Mouse (Mus musculus) midbrain, embryonic 15.5 days (tissue): ENCODE measurements around the gene Dnmt3c. TPM values are rescaled to one million over a fixed set of nuclear protein-coding genes. Genes with fewer than 3 reads are reported as not detected.
"Not testable (repeated sequence)": the region's sequence is repeated elsewhere in the genome, so short reads cannot be mapped to it uniquely, and the experiment has no call there.

Experiments used
- ATAC-seq: fragments of 200-750 bp; cut with Nextera tagmentation; replicated peaks from 2 replicates; pipeline ENCODE4 v1.8.0; 2017; ENCODE audit warnings: moderate TSS enrichment
- H3K27ac ChIP-seq: fragments of 300-500 bp; sonication (generic); 2 replicates; pipeline ENCODE4 v1.5.1; 2015; ENCODE audit warnings: mild to moderate bottlenecking, inconsistent platforms
- H3K27me3 ChIP-seq: fragments of 300-500 bp; sonication (generic); replicated peaks from 2 replicates; pipeline ENCODE4 v1.6.1; 2015; ENCODE audit warnings: inconsistent platforms
- H3K36me3 ChIP-seq: fragments of 300-500 bp; sonication (generic); replicated peaks from 2 replicates; pipeline ENCODE4 v1.6.1; 2015; ENCODE audit warnings: inconsistent platforms
- H3K4me1 ChIP-seq: fragments of 300-500 bp; sonication (generic); 2 replicates; pipeline ENCODE4 v1.6.1; 2015; ENCODE audit warnings: inconsistent platforms
- H3K4me2 ChIP-seq: fragments of 300-500 bp; sonication (generic); 2 replicates; pipeline ENCODE4 v1.6.1; 2015; ENCODE audit warnings: inconsistent platforms, mild to moderate bottlenecking, moderate library complexity
- H3K4me3 ChIP-seq: fragments of 300-500 bp; sonication (generic); 2 replicates; pipeline ENCODE4 v1.5.1; 2015; ENCODE audit warnings: mild to moderate bottlenecking, inconsistent platforms
- H3K9ac ChIP-seq: fragments of 300-500 bp; sonication (generic); 2 replicates; pipeline ENCODE4 v1.6.1; 2015; ENCODE audit warnings: mild to moderate bottlenecking, inconsistent platforms
- H3K9me3 ChIP-seq: fragments of 300-500 bp; sonication (generic); 2 replicates; pipeline ENCODE4 v1.6.1; 2016; ENCODE audit warnings: inconsistent platforms
- WGBS: fragments of 180-500 bp; shearing (Covaris S2); methylation state at CpG from one replicate; pipeline ENCODE4 v1.1.7; 2015; ENCODE audit warnings: mixed read lengths; 5-methylcytosine and 5-hydroxymethylcytosine counted together
- polyA plus RNA-seq: library from polyadenylated mRNA; unstranded; fragments of >200 nt; fragmentation: Nextera tagmentation; extraction: Ambion mirVana; gene quantifications from 2 replicates; pipeline ENCODE4 v1.2.1, GENCODE M21; 2015

The Dnmt3c gene
- polyA plus RNA-seq, 1 experiment from 2014 or later = not detected

DNA sequence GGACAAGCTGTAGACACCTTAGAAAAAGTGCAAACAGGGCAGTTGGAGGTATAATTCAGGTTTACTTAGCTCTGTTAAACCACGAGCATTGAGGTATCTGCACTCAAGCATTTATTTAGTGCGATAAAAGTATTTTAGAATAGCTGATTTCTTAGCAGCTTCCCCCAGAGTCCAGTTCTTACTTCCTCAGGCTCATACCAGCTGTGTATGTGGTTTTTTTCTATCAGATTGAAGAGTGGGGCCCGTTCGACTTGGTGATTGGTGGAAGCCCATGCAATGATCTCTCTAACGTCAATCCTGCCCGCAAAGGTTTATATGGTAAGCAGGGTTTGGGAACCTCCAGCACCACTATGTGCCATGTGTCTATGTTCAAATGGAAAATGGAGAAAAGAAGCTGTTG, 19.5 kb upstream of the Dnmt3c start:
- Histone ChIP-seq H3K27me3 (no peaks in the 10 kb centered on the region), H3K4me2 (no peak overlapping the region), H3K36me3 (no peaks in the 10 kb centered on the region), H3K4me3 (no peak overlapping the region), H3K4me1 (no peaks in the 10 kb centered on the region), H3K27ac (no peak overlapping the region), H3K9ac (no peak overlapping the region), H3K9me3 (no peaks in the 10 kb centered on the region)
- WGBS = 92% methylated on average over 6 of the region's 6 CpGs
- ATAC-seq = no peak

DNA sequence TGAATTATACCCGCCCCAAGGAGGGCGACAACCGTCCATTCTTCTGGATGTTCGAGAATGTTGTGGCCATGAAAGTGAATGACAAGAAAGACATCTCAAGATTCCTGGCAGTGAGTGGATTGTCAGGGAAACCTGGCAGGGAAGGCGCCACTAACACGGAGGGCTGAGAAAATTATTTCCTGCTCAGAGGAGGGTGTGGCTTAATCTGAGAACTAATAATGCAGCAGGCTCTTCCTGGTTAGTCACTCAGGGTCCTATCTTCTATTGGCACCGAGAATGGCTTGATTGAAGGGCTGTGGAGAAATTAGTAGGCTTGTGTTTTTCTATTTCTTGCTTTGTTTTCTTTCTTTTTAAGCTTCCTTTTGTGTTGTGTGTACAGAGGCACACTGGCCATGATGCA, 18.9 kb upstream of the Dnmt3c start:
- Histone ChIP-seq H3K27me3 (no peaks in the 10 kb centered on the region), H3K36me3 (no peaks in the 10 kb centered on the region), H3K9me3 (no peaks in the 10 kb centered on the region), H3K27ac (no peak overlapping the region), H3K4me1 (no peaks in the 10 kb centered on the region), H3K4me3 (no peak overlapping the region), H3K9ac (no peak overlapping the region), H3K4me2 (no peak overlapping the region)
- no peak for ATAC-seq
- WGBS = 89% methylated on average over 7 of the region's 7 CpGs

DNA sequence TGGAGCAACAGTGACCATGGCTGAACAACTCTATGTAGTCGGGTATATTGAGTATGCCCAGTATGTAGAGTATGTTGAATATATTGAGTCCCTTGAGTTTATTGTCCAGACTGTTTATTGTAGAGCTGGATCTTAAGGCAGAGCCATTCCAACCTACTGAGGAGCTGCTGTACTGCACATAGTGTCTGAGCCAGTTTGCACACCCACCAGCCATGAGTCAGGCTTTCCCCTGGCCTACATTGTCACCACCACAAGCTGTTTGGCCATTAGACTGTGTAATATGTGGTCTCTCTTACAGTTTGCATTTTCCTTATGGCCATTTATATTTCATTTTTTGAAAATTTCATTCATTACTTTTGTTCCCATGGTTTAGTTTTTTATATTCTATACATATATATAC, 16.5 kb upstream of the Dnmt3c start:
- H3K4me2 ChIP-seq = no peak overlapping the region
- H3K9ac ChIP-seq = no peak overlapping the region
- no peak for ATAC-seq
- H3K4me1 ChIP-seq = no peaks in the 10 kb centered on the region
- H3K36me3 ChIP-seq = no peaks in the 10 kb centered on the region
- H3K4me3 ChIP-seq = no peak overlapping the region
- no peaks in the 10 kb centered on the region for H3K27me3 ChIP-seq
- no peak overlapping the region for H3K27ac ChIP-seq
- 94% methylated on average over 1 of the region's 1 CpGs for WGBS
- H3K9me3 ChIP-seq = no peaks in the 10 kb centered on the region

DNA sequence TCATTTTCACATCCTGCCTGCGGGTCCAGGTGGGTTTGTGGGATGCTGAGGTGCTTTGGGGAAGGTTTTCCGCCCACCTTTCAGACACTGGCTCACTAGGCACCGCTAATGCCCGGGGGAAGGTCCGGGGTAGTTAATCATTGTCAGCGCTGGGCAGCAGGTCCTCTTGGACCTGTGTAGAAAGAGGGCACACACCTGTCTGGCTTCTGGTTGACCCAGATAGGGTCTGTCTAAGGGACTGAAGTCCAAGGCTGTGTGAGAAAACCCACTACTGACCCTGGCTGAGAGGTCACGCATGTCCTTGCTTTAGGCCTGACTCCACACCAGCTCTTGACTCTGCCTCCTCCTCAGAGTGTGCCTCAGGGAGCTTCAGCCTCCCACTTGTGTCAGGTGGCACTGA, 3.0 kb upstream of the Dnmt3c start:
- not testable (repeated sequence) for H3K9ac ChIP-seq, H3K27ac ChIP-seq
- 91% methylated on average over 7 of the region's 7 CpGs for WGBS

DNA sequence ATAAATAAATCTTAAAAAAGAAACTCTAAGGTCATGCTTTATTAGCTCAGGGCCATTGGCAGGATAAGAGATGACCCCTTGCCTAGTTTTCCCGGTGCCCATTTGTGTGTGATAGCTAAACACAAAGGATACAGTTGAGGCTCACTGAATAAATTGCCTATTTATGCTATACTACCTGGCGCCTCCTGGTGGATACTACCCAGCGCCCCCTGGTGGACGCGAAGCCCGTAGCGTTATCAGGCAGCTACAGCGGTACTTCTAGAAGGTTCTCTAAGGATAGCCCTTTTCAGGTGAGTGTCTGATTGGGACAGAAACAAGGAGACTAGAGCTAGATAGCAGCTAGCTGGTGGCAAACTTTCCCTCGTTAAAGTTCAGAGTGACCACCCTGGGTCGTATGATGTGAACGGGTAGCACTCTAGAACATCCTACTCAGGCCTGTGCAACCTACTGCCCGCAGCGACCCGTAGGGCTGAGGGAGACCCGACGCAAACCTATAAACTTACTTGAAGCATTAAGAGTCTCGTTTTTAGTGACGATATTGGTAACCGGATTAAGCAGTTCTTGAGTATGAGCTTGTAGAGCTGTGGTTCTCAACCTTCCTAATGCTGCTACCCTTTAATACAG, 1.9 kb upstream of the Dnmt3c start:
- no peak for ATAC-seq
- Histone ChIP-seq H3K9ac (no peak overlapping the region), H3K4me1 (no peaks in the 10 kb centered on the region), H3K9me3 (no peaks in the 10 kb centered on the region), H3K27me3 (no peaks in the 10 kb centered on the region), H3K36me3 (no peaks in the 10 kb centered on the region), H3K4me2 (no peak overlapping the region), H3K27ac (no peak overlapping the region), H3K4me3 (no peak overlapping the region)
- WGBS = 67% methylated on average over 19 of the region's 19 CpGs

More for the DNA sequence above, 3.0 kb upstream of the Dnmt3c start:
- not testable (repeated sequence) for H3K4me2 ChIP-seq, H3K4me3 ChIP-seq, H3K4me1 ChIP-seq, ATAC-seq, H3K36me3 ChIP-seq, H3K9me3 ChIP-seq, H3K27me3 ChIP-seq

DNA sequence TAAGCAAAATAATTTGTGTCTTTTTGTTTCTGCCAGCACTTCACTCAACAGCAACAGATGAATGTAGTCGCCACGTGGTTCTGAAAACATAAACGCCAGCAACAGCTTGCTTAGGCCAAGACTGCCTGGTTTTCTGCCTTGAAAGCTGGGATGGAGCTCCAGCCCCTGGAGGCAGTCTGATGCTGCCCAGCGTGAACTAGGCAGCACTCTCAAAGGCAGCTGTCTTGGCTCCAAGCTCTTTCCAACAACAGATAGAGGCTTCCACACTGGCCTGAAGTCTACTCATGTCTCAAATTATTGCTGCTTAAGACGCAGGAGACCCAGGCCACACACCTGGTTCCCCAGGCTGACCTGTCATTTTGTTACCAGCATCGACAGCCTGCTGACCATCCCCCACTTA, 6.9 kb downstream of the Dnmt3c start:
- WGBS = 49% methylated on average over 6 of the region's 6 CpGs
- Histone ChIP-seq H3K9ac (no peak overlapping the region), H3K4me3 (no peak overlapping the region), H3K4me1 (no peaks in the 10 kb centered on the region), H3K4me2 (no peak overlapping the region), H3K27ac (no peak overlapping the region), H3K27me3 (no peaks in the 10 kb centered on the region), H3K36me3 (no peaks in the 10 kb centered on the region), H3K9me3 (no peaks in the 10 kb centered on the region)
- ATAC-seq = no peak

DNA sequence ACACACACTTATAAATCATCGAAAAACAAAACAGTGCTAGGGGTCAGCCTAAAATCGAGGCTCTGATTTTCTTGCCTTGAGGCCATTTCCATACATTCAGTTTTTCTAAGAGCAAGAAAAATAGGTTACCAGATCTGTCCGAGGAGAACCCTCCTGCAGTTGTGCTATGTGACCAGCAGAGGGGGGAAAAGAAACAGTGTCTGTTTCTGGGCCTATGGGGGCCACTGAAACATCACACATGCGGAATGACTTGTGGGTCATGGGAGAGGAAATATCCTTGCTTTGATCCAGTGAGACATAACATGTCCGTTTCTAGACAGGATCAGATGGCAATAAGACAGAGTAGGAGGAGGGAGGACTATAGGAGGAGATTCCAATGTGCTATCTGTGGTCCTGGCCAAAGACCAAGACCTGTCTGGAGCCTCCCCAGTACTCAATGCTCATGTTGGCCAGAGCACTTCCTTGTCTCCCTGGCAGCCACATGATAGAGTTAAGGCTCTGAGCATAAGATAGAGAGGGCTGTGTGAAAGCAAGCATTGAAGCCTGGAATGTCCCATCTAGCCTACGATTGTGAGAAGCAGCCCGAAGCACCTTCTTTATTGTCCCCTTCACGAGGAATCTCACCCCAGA, 14.4 kb downstream of the Dnmt3c start:
- Histone ChIP-seq H3K4me3 (no peak overlapping the region), H3K27ac (no peak overlapping the region), H3K9me3 (no peaks in the 10 kb centered on the region), H3K4me1 (peaks cover 6% of the 10 kb centered on the region), H3K4me2 (no peak overlapping the region), H3K9ac (no peak overlapping the region), H3K27me3 (no peaks in the 10 kb centered on the region), H3K36me3 (no peaks in the 10 kb centered on the region)
- ATAC-seq = no peak
- WGBS = 55% methylated on average over 8 of the region's 8 CpGs

DNA sequence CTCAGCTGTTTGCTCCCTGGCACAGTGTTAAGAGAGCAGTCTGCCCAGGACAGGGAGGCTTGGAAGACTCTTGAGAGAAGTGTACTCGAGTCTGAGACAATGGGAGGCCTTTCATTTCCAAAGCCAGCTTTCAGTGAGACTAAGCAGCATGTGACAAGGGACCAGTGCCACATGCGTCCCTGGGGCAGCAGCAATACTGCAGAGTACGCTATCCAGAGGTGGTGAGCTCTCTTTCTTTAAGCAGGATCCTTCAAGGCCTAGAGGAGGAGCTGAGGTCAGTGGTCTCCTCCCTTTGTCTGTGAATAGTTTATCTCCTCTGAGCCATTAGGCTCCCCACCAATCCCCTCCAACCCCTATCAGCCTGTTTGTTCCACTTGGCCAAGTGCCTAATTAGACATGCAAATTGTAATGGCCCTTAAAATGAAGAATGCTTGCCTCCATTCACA, 16.2 kb downstream of the Dnmt3c start:
- Histone ChIP-seq H3K9ac (no peak overlapping the region), H3K27me3 (no peaks in the 10 kb centered on the region), H3K9me3 (no peaks in the 10 kb centered on the region), H3K4me2 (no peak overlapping the region), H3K27ac (peak overlapping the region; percentile 70), H3K36me3 (no peaks in the 10 kb centered on the region), H3K4me1 (peaks cover 6% of the 10 kb centered on the region), H3K4me3 (no peak overlapping the region)
- peak; percentile 80 for ATAC-seq
- WGBS = 11% methylated on average over 3 of the region's 3 CpGs

DNA sequence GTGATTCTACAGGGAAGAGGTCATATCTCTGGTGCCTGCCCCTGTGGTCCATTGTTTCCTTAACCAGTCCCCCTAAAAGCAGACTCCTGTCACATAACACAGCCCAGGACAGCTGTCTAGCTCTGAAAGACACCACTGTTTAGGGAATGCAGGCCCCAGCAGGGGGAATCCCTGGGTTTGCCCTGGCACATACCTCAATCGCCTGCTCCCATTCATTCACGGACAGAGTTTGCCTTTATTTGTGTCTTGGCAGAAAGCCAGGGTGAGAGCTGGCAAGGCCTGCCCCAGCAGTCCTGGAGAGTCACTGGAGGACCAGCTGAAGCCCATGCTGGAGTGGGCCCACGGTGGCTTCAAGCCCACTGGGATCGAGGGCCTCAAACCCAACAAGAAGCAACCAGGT, 16.8 kb downstream of the Dnmt3c start:
- H3K36me3 ChIP-seq = no peaks in the 10 kb centered on the region
- peak; percentile 84 for ATAC-seq
- peak overlapping the region; percentile 70 for H3K27ac ChIP-seq
- H3K4me3 ChIP-seq = no peak overlapping the region
- H3K27me3 ChIP-seq = no peaks in the 10 kb centered on the region
- peaks cover 6% of the 10 kb centered on the region for H3K4me1 ChIP-seq
- H3K4me2 ChIP-seq = no peak overlapping the region
- 34% methylated on average over 4 of the region's 4 CpGs for WGBS
- no peaks in the 10 kb centered on the region for H3K9me3 ChIP-seq
- H3K9ac ChIP-seq = no peak overlapping the region

DNA sequence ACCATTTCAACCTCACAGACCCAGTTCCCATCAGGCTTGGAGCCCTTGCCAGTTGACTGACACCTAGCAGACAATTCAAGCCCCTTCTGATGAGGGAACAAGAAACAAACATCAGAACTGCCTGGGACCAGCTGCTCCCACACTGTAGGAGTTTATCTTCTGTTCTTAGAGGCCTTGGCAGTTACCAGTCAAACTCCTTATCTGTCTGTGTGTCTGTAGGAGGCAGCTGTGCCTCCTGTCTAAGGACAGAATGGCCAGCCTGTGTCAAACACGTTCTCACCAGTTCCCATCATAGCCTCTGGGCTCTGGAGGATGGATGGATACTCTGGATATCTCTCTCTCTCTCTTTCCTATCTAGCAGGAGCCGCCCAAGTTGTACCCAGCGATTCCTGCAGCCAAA, 21.4 kb downstream of the Dnmt3c start:
- H3K9ac ChIP-seq, H3K4me3 ChIP-seq, H3K9me3 ChIP-seq, H3K27ac ChIP-seq, H3K36me3 ChIP-seq, H3K4me1 ChIP-seq, H3K4me2 ChIP-seq, H3K27me3 ChIP-seq, ATAC-seq: not testable (repeated sequence)
- WGBS = 81% methylated on average over 3 of the region's 3 CpGs

DNA sequence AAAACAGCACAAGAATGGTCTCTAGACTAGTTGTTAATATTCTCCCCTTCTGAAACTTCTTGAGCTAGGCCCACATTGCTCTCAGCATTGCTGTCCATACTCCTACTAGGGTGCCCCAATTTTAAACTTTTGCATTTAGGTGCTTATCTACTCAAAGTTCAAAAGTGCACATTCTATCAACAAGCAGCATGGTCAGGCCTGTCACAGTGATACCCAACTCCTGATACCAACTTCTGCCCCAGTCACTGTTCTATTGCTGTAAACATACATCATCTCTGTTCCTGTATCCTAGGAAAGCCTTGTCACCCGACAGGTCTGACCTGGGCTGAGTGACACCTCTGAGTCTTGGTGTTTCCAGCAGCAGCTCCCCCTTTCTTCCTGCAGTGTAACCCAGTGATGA, 26.6 kb downstream of the Dnmt3c start:
- Histone ChIP-seq H3K9ac (no peak overlapping the region), H3K4me1 (no peaks in the 10 kb centered on the region), H3K4me3 (no peak overlapping the region), H3K27ac (no peak overlapping the region), H3K36me3 (no peaks in the 10 kb centered on the region), H3K4me2 (no peak overlapping the region), H3K27me3 (no peaks in the 10 kb centered on the region), H3K9me3 (no peaks in the 10 kb centered on the region)
- 87% methylated on average over 1 of the region's 1 CpGs for WGBS
- ATAC-seq = no peak

DNA sequence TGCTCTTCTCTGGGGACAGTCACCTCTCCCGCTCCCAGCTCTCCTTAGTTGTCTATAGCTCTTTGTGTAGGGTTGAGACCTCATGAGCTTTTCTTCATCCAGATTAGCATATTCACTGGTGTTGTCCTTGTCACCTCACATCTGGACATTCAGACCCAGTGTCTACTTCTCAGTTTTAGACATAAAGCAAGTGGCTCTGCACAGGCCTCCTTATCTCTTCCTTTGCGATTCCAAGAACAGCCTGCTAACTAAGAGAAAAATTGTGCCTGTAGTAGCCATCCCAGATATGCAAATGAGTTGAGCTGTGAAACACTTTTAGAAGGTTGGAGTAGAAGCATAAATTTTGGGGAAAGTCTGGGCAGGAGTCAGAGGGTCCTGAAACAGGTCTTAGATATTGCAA, 28.0 kb downstream of the Dnmt3c start:
- ATAC-seq = no peak
- WGBS = 98% methylated on average over 2 of the region's 2 CpGs
- H3K4me2 ChIP-seq = no peak overlapping the region
- H3K4me1 ChIP-seq = no peaks in the 10 kb centered on the region
- H3K36me3 ChIP-seq = no peaks in the 10 kb centered on the region
- H3K27ac ChIP-seq = no peak overlapping the region
- H3K27me3 ChIP-seq = no peaks in the 10 kb centered on the region
- H3K9ac ChIP-seq = no peak overlapping the region
- no peak overlapping the region for H3K4me3 ChIP-seq
- H3K9me3 ChIP-seq = no peaks in the 10 kb centered on the region

DNA sequence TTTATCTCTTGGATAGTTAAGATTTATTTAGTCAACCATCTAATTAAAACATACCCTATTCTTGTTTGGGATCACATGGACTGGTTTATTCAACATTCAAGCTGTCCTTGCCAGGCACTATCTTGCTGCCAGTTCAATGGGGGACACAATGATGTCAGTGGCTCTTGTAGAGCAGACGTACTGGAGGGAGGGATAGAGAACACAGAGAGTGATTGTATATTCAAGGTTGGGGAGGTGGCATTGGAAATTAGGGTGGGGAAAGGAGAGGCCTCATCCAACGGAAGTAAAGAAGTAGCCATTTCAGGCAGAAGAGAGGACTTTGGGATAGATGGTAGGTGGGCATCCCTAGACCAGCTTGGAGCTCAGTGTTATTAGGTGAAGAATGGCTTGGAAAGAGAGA, 28.4 kb downstream of the Dnmt3c start:
- no peak overlapping the region for H3K9ac ChIP-seq
- H3K4me3 ChIP-seq = no peak overlapping the region
- no peaks in the 10 kb centered on the region for H3K27me3 ChIP-seq
- H3K4me2 ChIP-seq = no peak overlapping the region
- H3K9me3 ChIP-seq = no peaks in the 10 kb centered on the region
- WGBS = 59% methylated on average over 2 of the region's 2 CpGs
- no peaks in the 10 kb centered on the region for H3K36me3 ChIP-seq
- no peak for ATAC-seq
- no peak overlapping the region for H3K27ac ChIP-seq
- no peaks in the 10 kb centered on the region for H3K4me1 ChIP-seq
